Mouse (Mus musculus) layer of hippocampus, adult 9-10 months (tissue): Measurements from ENCODE around the gene Gm8914.
"Not testable (repeated sequence)": the region's sequence is repeated elsewhere in the genome, so short reads cannot be mapped to it uniquely, and the experiment has no call there.

Experiments used
- DNase-seq: peaks from one replicate; pipeline ENCODE4 v3.0.0; 2022; ENCODE audit warnings: low spot score

Gene Gm8914

DNA sequence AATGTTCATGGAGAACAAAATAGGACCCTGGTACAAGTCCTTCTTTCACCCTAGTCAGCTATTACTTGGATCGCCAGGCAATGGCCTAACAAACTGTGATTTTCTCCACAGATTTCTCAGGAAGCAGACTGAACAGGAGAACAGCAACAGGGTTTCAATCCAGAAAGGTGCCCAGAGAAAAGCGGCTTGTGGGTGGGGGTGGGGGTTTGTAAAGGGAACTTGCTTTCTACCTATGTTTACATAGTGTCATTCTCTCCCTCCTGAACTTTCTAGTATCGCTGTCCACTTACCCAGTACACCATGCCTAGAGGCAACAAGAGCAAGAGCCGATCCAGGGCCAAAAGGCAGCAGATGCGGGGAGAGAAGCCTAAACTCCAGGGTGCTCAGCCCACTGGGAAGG lies at the start of gene Gm8914:
Gene Gm8914, plus strand, starts transcription at position 301 of the 400 bp plus-strand sequence.
- DNase-seq = not testable (repeated sequence)
